Mouse (Mus musculus) MEL (cell line): ENCODE results near the gene Triobp. TPM values are rescaled to one million over a fixed set of nuclear protein-coding genes. Genes with fewer than 3 reads are reported as not detected.

ENCODE experiments used
- DNase-seq: peaks from one replicate; pipeline ENCODE4 v3.0.0; 2011; ENCODE audit warnings: low read depth, low spot score
- H3K27ac ChIP-seq: 2 replicates; pipeline ENCODE4 v1.5.1; 2012; ENCODE audit warnings: low read depth, mild to moderate bottlenecking, control low read depth, low read length, moderate library complexity; ENCODE audit not compliant: control insufficient read depth
- H3K27me3 ChIP-seq, 2 experiments: fragments of 150-350 bp in 1 of 2; sonication (generic) in 1 of 2; 2 replicates each; pipeline ENCODE4 v1.6.1; 2012; ENCODE audit warnings: low read length in 2 of 2, mild to moderate bottlenecking in 2 of 2, improper control_type of control experiment in 1 of 2, moderate library complexity in 1 of 2; ENCODE audit not compliant: insufficient read depth in 2 of 2, control insufficient read depth in 1 of 2
- H3K36me3 ChIP-seq, 2 experiments: 2 replicates each; pipeline ENCODE4 v1.6.1; 2012 to 2014; ENCODE audit warnings: low read length in 2 of 2, improper control_type of control experiment in 1 of 2, inconsistent platforms in 1 of 2, mild to moderate bottlenecking in 1 of 2; ENCODE audit not compliant: insufficient read depth in 2 of 2, control insufficient read depth in 1 of 2
- H3K4me1 ChIP-seq, 2 experiments: fragments of 150-350 bp in 1 of 2; sonication (generic) in 1 of 2; 2 replicates each; pipeline ENCODE4 v1.6.1; 2012; ENCODE audit warnings: low read length in 2 of 2, improper control_type of control experiment in 1 of 2, mild to moderate bottlenecking in 1 of 2; ENCODE audit not compliant: insufficient read depth in 2 of 2, control insufficient read depth in 1 of 2
- H3K4me3 ChIP-seq, 2 experiments: fragments of 150-350 bp in 1 of 2; sonication (generic) in 1 of 2; 2 replicates each; pipeline ENCODE4 v1.5.1; 2012; ENCODE audit warnings: low read depth in 2 of 2, low read length in 2 of 2, mild to moderate bottlenecking in 2 of 2, moderate library complexity in 2 of 2, control low read depth in 1 of 2, improper control_type of control experiment in 1 of 2; ENCODE audit not compliant: control insufficient read depth in 1 of 2, insufficient read depth in 1 of 2
- H3K79me2 ChIP-seq: 2 replicates; pipeline ENCODE4 v1.6.1; 2012; ENCODE audit warnings: mild to moderate bottlenecking, low read length, moderate library complexity; ENCODE audit not compliant: control insufficient read depth, poor library complexity, insufficient read depth
- H3K9ac ChIP-seq: 2 replicates; pipeline ENCODE4 v1.6.1; 2012; ENCODE audit warnings: low read depth, mild to moderate bottlenecking, control low read depth, low read length, moderate library complexity; ENCODE audit not compliant: control insufficient read depth, poor library complexity, severe bottlenecking
- H3K9me3 ChIP-seq: fragments of 150-350 bp; sonication (generic); replicated peaks from 2 replicates; pipeline ENCODE4 v1.6.1; 2012; ENCODE audit warnings: mild to moderate bottlenecking, low read length, improper control_type of control experiment, moderate library complexity; ENCODE audit not compliant: insufficient read depth
- BHLHE40 ChIP-seq: IDR thresholded peaks from 2 replicates; pipeline ENCODE4 v1.6.1; 2012; ENCODE audit warnings: low read depth, mild to moderate bottlenecking, inconsistent platforms, low read length, improper control_type of control experiment, borderline replicate concordance
- CHD1 ChIP-seq: IDR thresholded peaks from 2 replicates; pipeline ENCODE4 v1.6.1; 2012; ENCODE audit warnings: low read depth, mild to moderate bottlenecking, inconsistent platforms, low read length, improper control_type of control experiment
- CHD2 ChIP-seq: IDR thresholded peaks from 2 replicates; pipeline ENCODE4 v1.6.1; 2011; ENCODE audit warnings: low read length, improper control_type of control experiment
- CTCF ChIP-seq, 3 experiments: IDR thresholded peaks in 2 of 3; conservative IDR thresholded peaks in 1 of 3; 2 replicates each; pipeline ENCODE4 v1.5.1; 2011 to 2012; ENCODE audit warnings: low read length in 3 of 3, low read depth in 2 of 3, mild to moderate bottlenecking in 2 of 3, improper control_type of control experiment in 1 of 3, inconsistent platforms in 1 of 3, mixed read lengths in 1 of 3, moderate library complexity in 1 of 3; ENCODE audit not compliant: control insufficient read depth in 1 of 3, insufficient read depth in 1 of 3, poor library complexity in 1 of 3, severe bottlenecking in 1 of 3
- ELF1 ChIP-seq: IDR thresholded peaks from 2 replicates; pipeline ENCODE4 v1.6.1; 2014; ENCODE audit warnings: low read depth, mild to moderate bottlenecking, inconsistent platforms, low read length, improper control_type of control experiment, moderate library complexity
- EP300 ChIP-seq, 2 experiments: IDR thresholded peaks; 2 replicates each; pipeline ENCODE4 v1.6.1; 2011; ENCODE audit warnings: improper control_type of control experiment in 2 of 2, low read length in 2 of 2, low read depth in 1 of 2, mild to moderate bottlenecking in 1 of 2
- GABPA ChIP-seq: IDR thresholded peaks from 2 replicates; pipeline ENCODE4 v1.6.1; 2012; ENCODE audit warnings: low read depth, mild to moderate bottlenecking, inconsistent platforms, low read length, improper control_type of control experiment, moderate library complexity
- HCFC1 ChIP-seq: IDR thresholded peaks from 2 replicates; pipeline ENCODE4 v1.6.1; 2012; ENCODE audit warnings: low read depth, mild to moderate bottlenecking, inconsistent platforms, low read length, improper control_type of control experiment, moderate library complexity
- JUND ChIP-seq: IDR thresholded peaks from 2 replicates; pipeline ENCODE4 v1.6.1; 2011; ENCODE audit warnings: low read depth, mild to moderate bottlenecking, improper control_type of control experiment, low read length
- KAT2A ChIP-seq: conservative IDR thresholded peaks from 2 replicates; pipeline ENCODE4 v1.6.1; 2012; ENCODE audit warnings: low read depth, low read length, improper control_type of control experiment, inconsistent platforms
- MAX ChIP-seq: IDR thresholded peaks from 2 replicates; pipeline ENCODE4 v1.6.1; 2011; ENCODE audit warnings: low read length, improper control_type of control experiment
- MAZ ChIP-seq: IDR thresholded peaks from 2 replicates; pipeline ENCODE4 v1.6.1; 2012; ENCODE audit warnings: low read depth, mild to moderate bottlenecking, inconsistent platforms, low read length, improper control_type of control experiment
- POLR2AphosphoS2 ChIP-seq: IDR thresholded peaks from 2 replicates; pipeline ENCODE4 v1.6.1; 2011; ENCODE audit warnings: low read length, improper control_type of control experiment
- RAD21 ChIP-seq: IDR thresholded peaks from 2 replicates; pipeline ENCODE4 v1.6.1; 2011; ENCODE audit warnings: mild to moderate bottlenecking, low read depth, low read length, improper control_type of control experiment
- RCOR1 ChIP-seq: IDR thresholded peaks from 2 replicates; pipeline ENCODE4 v1.6.1; 2012; ENCODE audit warnings: low read depth, mild to moderate bottlenecking, inconsistent platforms, low read length, improper control_type of control experiment
- SIN3A ChIP-seq: IDR thresholded peaks from 2 replicates; pipeline ENCODE4 v1.6.1; 2012; ENCODE audit warnings: low read length, improper control_type of control experiment, inconsistent platforms
- SMC3 ChIP-seq: IDR thresholded peaks from 2 replicates; pipeline ENCODE4 v1.6.1; 2011; ENCODE audit warnings: low read depth, low read length, improper control_type of control experiment
- TAL1 ChIP-seq: IDR thresholded peaks from 2 replicates; pipeline ENCODE4 v1.6.1; 2012; ENCODE audit warnings: mild to moderate bottlenecking, inconsistent platforms, low read length, moderate library complexity, mixed read lengths
- TBP ChIP-seq: IDR thresholded peaks from 2 replicates; pipeline ENCODE4 v1.8.0; 2011; ENCODE audit warnings: low read depth, low read length, improper control_type of control experiment
- USF2 ChIP-seq, 2 experiments: IDR thresholded peaks; 2 replicates each; pipeline ENCODE4 v1.6.1; 2011 to 2012; ENCODE audit warnings: improper control_type of control experiment in 2 of 2, low read length in 2 of 2, borderline replicate concordance in 1 of 2, inconsistent platforms in 1 of 2, low read depth in 1 of 2, mild to moderate bottlenecking in 1 of 2; ENCODE audit not compliant: insufficient read depth in 1 of 2
- ZKSCAN1 ChIP-seq: IDR thresholded peaks from 2 replicates; pipeline ENCODE4 v1.6.1; 2012; ENCODE audit warnings: low read depth, mild to moderate bottlenecking, inconsistent platforms, low read length, improper control_type of control experiment, moderate library complexity
- polyA plus RNA-seq, 2 experiments: library from polyadenylated mRNA; stranded (reverse) in 1 of 2; unstranded in 1 of 2; fragments of >175 nt in 1 of 2; fragments of >200 nt in 1 of 2; gene quantifications; 2 replicates each; pipeline versions ENCODE4 v1.2.1 to v1.2.4; 2012; ENCODE audit warnings: low replicate concordance in 2 of 2, low read depth in 1 of 2; ENCODE audit not compliant: insufficient read length in 2 of 2, insufficient read depth in 1 of 2, missing spikeins in 1 of 2
- total RNA-seq: library from RNA; depleted of rRNA; stranded (reverse); fragments of 300-350 nt; gene quantifications from 2 replicates; pipeline ENCODE4 v1.2.3, GENCODE M21; 2012

Gene Triobp
- total and polyA plus RNA-seq, 3 experiments: 18.4 to 31.3 TPM; not detected in 1

GRCm38 (mm10) chr15:78992235-78992634 is 44.7 kb downstream of the Triobp start:
- TF ChIP-seq CTCF (IDR thresholded peaks at IDR 0.05 in 2 of 3, conservative IDR thresholded peaks at IDR 0.05 in 1 of 3; ENCODE audit: control insufficient read depth in 1 of 3, insufficient read depth in 1 of 3, low read depth in 2 of 3, low read length in 3 of 3, poor library complexity in 1 of 3, severe bottlenecking in 1 of 3) (peak; percentile 32 to 55 (median 32); a peak in 5 of 6 replicates), ELF1 (no peak), SMC3 (peak; percentile 17; the same call in 1 of the 2 replicates)
- TF ChIP-seq, all 39 proteins: peak for 2
- H3K36me3 ChIP-seq: no peaks in the 10 kb centered on the region
- no peaks in the 10 kb centered on the region for H3K4me1 ChIP-seq
- H3K9ac ChIP-seq: no peak overlapping the region
- peak; percentile 14 for DNase-seq
- no peak overlapping the region for H3K27ac ChIP-seq
- no peaks in the 10 kb centered on the region for H3K9me3 ChIP-seq
- H3K27me3 ChIP-seq: no peaks in the 10 kb centered on the region
- no peak overlapping the region for H3K4me3 ChIP-seq
- H3K79me2 ChIP-seq: no peaks in the 10 kb centered on the region

GRCm38 (mm10) chr15:78992925-78993324 is 45.4 kb downstream of the Triobp start:
- H3K27me3 ChIP-seq: no peaks in the 10 kb centered on the region
- TF ChIP-seq KAT2A (no peak), CHD2 (no peak), BHLHE40 (no peak), GABPA (no peak), USF2 (IDR thresholded peaks at IDR 0.05; ENCODE audit: borderline replicate concordance in 1 of 2, insufficient read depth in 1 of 2, low read depth in 1 of 2, low read length in 2 of 2) (no peak), CHD1 (no peak), SIN3A (no peak), RCOR1 (no peak), POLR2AphosphoS2 (no peak), MAZ (no peak), MAX (no peak), RAD21 (no peak), HCFC1 (no peak), TAL1 (no peak), ELF1 (no peak), EP300 (IDR thresholded peaks at IDR 0.05; ENCODE audit: low read depth in 1 of 2, low read length in 2 of 2) (no peak), JUND (no peak), TBP (no peak), ZKSCAN1 (no peak)
- H3K9me3 ChIP-seq: no peaks in the 10 kb centered on the region
- no peaks in the 10 kb centered on the region for H3K79me2 ChIP-seq
- no peak overlapping the region for H3K9ac ChIP-seq
- H3K27ac ChIP-seq: no peak overlapping the region
- H3K4me1 ChIP-seq: no peaks in the 10 kb centered on the region
- DNase-seq: no peak
- H3K36me3 ChIP-seq: no peaks in the 10 kb centered on the region
- no peak overlapping the region for H3K4me3 ChIP-seq
